Mouse (Mus musculus) cerebellum, postnatal 10 days (tissue): ENCODE data around the gene Cmtm2b.
"Not testable (repeated sequence)": the region's sequence is repeated elsewhere in the genome, so short reads cannot be mapped to it uniquely, and the experiment has no call there.

ENCODE experiments used
- DNase-seq, 2 experiments: peaks; one replicate each; pipeline ENCODE4 v3.0.0; 2021; ENCODE audit warnings: mixed read lengths in 2 of 2

The Cmtm2b gene

GRCm38 (mm10) chr8:104321930-104322329 lies at the start of gene Cmtm2b:
TSS of gene Cmtm2b (plus strand) at chr8:104322230.
- not testable (repeated sequence) for DNase-seq

GRCm38 (mm10) chr8:104293081-104293480 lies 28.9 kb upstream of the Cmtm2b start, which contains the start of gene Cmtm2a:
TSS of gene Cmtm2a (minus strand) at chr8:104293181.
- not testable (repeated sequence) for DNase-seq

GRCm38 (mm10) chr8:104294396-104294795 lies 27.6 kb upstream of the Cmtm2b start:
- DNase-seq, result no peak

- DNase-seq, result peak; percentile 34 to 54
These were observed 20.5 kb upstream of the Cmtm2b start for GRCm38 (mm10) chr8:104301577-104301976.

GRCm38 (mm10) chr8:104302536-104302935 lies 19.5 kb upstream of the Cmtm2b start:
- not testable (repeated sequence) for DNase-seq

- DNase-seq, result no peak
These were observed 17.1 kb upstream of the Cmtm2b start for GRCm38 (mm10) chr8:104304962-104305361.

GRCm38 (mm10) chr8:104308341-104308740 lies 13.7 kb upstream of the Cmtm2b start:
- DNase-seq, result not testable (repeated sequence)

GRCm38 (mm10) chr8:104309441-104310155 lies 12.4 kb upstream of the Cmtm2b start, which contains the start of the genes Gm45711 and Cmtm1:
TSS of gene Gm45711 (minus strand) at chr8:104310081.
TSS of gene Cmtm1 (minus strand) at chr8:104310145.
- peak; percentile 82 to 88 for DNase-seq

- not testable (repeated sequence) for DNase-seq
These were observed 10.0 kb upstream of the Cmtm2b start for GRCm38 (mm10) chr8:104312023-104312422.

GRCm38 (mm10) chr8:104313311-104313710 lies 8.7 kb upstream of the Cmtm2b start:
- peak; percentile 36 to 39 for DNase-seq

GRCm38 (mm10) chr8:104321267-104321666 lies 763 bp upstream of the Cmtm2b start, which contains the start of gene Gm11020:
TSS of gene Gm11020 (plus strand) at chr8:104321567.
- DNase-seq, result not testable (repeated sequence)

- DNase-seq, result no peak
These were observed 10.9 kb downstream of the Cmtm2b start for GRCm38 (mm10) chr8:104332665-104333631.

- DNase-seq, result no peak
These were observed 11.8 kb downstream of the Cmtm2b start for GRCm38 (mm10) chr8:104333786-104334185.

GRCm38 (mm10) chr8:104334196-104334595 lies 12.2 kb downstream of the Cmtm2b start:
- no peak for DNase-seq

GRCm38 (mm10) chr8:104336806-104337205 lies 14.8 kb downstream of the Cmtm2b start:
- no peak for DNase-seq

GRCm38 (mm10) chr8:104337890-104338289 lies 15.9 kb downstream of the Cmtm2b start:
- DNase-seq, result no peak

GRCm38 (mm10) chr8:104339229-104339982 lies 17.4 kb downstream of the Cmtm2b start, which contains the start of gene Cmtm3:
TSS of gene Cmtm3 (plus strand) at chr8:104339410.
- peak; percentile 48 to 56 for DNase-seq

- no peak for DNase-seq
These were observed 17.9 kb downstream of the Cmtm2b start for GRCm38 (mm10) chr8:104339983-104340232.

GRCm38 (mm10) chr8:104340233-104341105 lies 18.4 kb downstream of the Cmtm2b start:
- peak; percentile 82 for DNase-seq

GRCm38 (mm10) chr8:104341106-104341561 lies 19.1 kb downstream of the Cmtm2b start:
- peak; percentile 71 to 75 for DNase-seq

GRCm38 (mm10) chr8:104341678-104342077 lies 19.6 kb downstream of the Cmtm2b start:
- no peak for DNase-seq
